9 mouse cellular contexts compared by ENCODE assay signal in genomic region chr5:147085201-147085894, GRCm38 (mm10). TPM values are rescaled to one million over a fixed set of nuclear protein-coding genes. Genes with fewer than 3 reads are reported as not detected.
DNase-seq lines count a peak whose midpoint lies in the region; ATAC-seq lines count a peak whose summit lies in the region.
"Had no signal": no experiment of that assay in that cellular context is flagged by ENCODE, and none has a peak within 500 bp of the region (broad histone marks: within the 10 kb centered on the region; RNA-seq: fewer than 3 reads in every experiment).

No protein-coding gene starts in this region.

- H3K4me2 ChIP-seq in heart, embryonic 11.5 days, result no peak overlapping the region
- H3K4me2 ChIP-seq in midbrain, embryonic 13.5 days (replicated peaks), result no peak overlapping the region
- H3K4me2 ChIP-seq: liver, embryonic 15.5 days had no signal

- H3K4me1 ChIP-seq in heart, embryonic 11.5 days (ENCODE audit: control insufficient read depth, insufficient read depth, low read length), result peaks cover 4% of the 10 kb centered on the region
- no peaks in the 10 kb centered on the region for H3K4me1 ChIP-seq in midbrain, embryonic 13.5 days (replicated peaks)
- H3K4me1 ChIP-seq: liver, embryonic 15.5 days had no signal

- ATAC-seq in heart, embryonic 11.5 days (replicated peaks; ENCODE audit: insufficient number of reproducible peaks, low FRiP score, low TSS enrichment), result no peak
- ATAC-seq in midbrain, embryonic 13.5 days, result no peak

- no peak overlapping the region for H3K9ac ChIP-seq in heart, embryonic 11.5 days (ENCODE audit: low read depth, low read length)
- H3K9ac ChIP-seq in midbrain, embryonic 13.5 days (replicated peaks), result no peak overlapping the region
- H3K9ac ChIP-seq: liver, embryonic 15.5 days had no signal

- no peak overlapping the region for H3K4me3 ChIP-seq in heart, embryonic 11.5 days (ENCODE audit: low read depth, low read length)
- no peak overlapping the region for H3K4me3 ChIP-seq in midbrain, embryonic 13.5 days (replicated peaks)
- H3K4me3 ChIP-seq: liver, embryonic 15.5 days had no signal

- no peak overlapping the region for H3K27ac ChIP-seq in heart, embryonic 11.5 days (ENCODE audit: low read depth, low read length)
- no peak overlapping the region for H3K27ac ChIP-seq in midbrain, embryonic 13.5 days
- H3K27ac ChIP-seq: liver, embryonic 15.5 days had no signal

- DNase-seq in heart, postnatal 4 days, result peak; percentile 43
- DNase-seq in cerebellum, adult 18-20 months, result peak; percentile 87 to 90
- peak; percentile 63 to 67 for DNase-seq in frontal cortex, postnatal 10 days (ENCODE audit: low spot score in 2 of 2)
- peak; percentile 86 for DNase-seq in left cerebral cortex, postnatal 4 days
- DNase-seq in c-Kit-positive CD71-positive TER-119-positive erythroid progenitor cells, embryonic 14.5 days (ENCODE audit: low spot score), result no peak
- DNase-seq in thymus, postnatal 0 days (ENCODE audit: low spot score), result no peak

- intact Hi-C loops in left cerebral cortex, postnatal 4 days (cut with DNase I), result no loop called here

- H3K36me3 ChIP-seq in heart, embryonic 11.5 days (ENCODE audit: control insufficient read depth, insufficient read depth, low read length), result peaks cover 2% of the 10 kb centered on the region; the same call in 1 of the 2 replicates
- H3K36me3 ChIP-seq in midbrain, embryonic 13.5 days, result 0 out of 2 replicates have a peak, but pooled peaks cover 8% of the 10 kb centered on the region

- 89% methylated on average over 9 of the region's 9 CpGs for WGBS in heart, embryonic 11.5 days (ENCODE audit: insufficient replicate concordance)
- 85% methylated on average over 9 of the region's 9 CpGs for WGBS in midbrain, embryonic 13.5 days

- H3K9me3 ChIP-seq in heart, embryonic 11.5 days (replicated peaks; ENCODE audit: control insufficient read depth, low read length), result no peaks in the 10 kb centered on the region
- H3K9me3 ChIP-seq in midbrain, embryonic 13.5 days, result no peaks in the 10 kb centered on the region
- H3K9me3 ChIP-seq: liver, embryonic 15.5 days had no signal

- H3K27me3 ChIP-seq in heart, embryonic 11.5 days (ENCODE audit: control insufficient read depth, insufficient read depth, low read length), result no peaks in the 10 kb centered on the region
- no peaks in the 10 kb centered on the region for H3K27me3 ChIP-seq in midbrain, embryonic 13.5 days
- H3K27me3 ChIP-seq: liver, embryonic 15.5 days had no signal

RNA-seq across cellular contexts. Expression of gene Polr1d, which starts 8.5 kb away (rescaled TPM):
- 10 to 100 TPM; 78.1 to 81.6 TPM for total RNA-seq in heart, postnatal 4 days (2021)
- 103 TPM in 2 replicates for polyA plus RNA-seq in heart, embryonic 11.5 days (2014; fragmentation: Nextera tagmentation; extraction: Ambion mirVana)
- 10 to 100 TPM; 93.0 to 96.0 TPM for total RNA-seq in left cerebral cortex, postnatal 4 days (2021)
- 188 and 189 TPM in 2 replicates for polyA plus RNA-seq in thymus, postnatal 0 days (2015; fragmentation: Nextera tagmentation; extraction: Ambion mirVana)
- polyA plus RNA-seq in midbrain, embryonic 13.5 days (2015; fragmentation: Nextera tagmentation; extraction: Ambion mirVana), result 101 and 103 TPM in 2 replicates

RNA-seq across cellular contexts. Expression of gene Lnx2, which starts 9.0 kb away (rescaled TPM):
- total RNA-seq in heart, postnatal 4 days (2021), result 10 to 100 TPM; 16.5 to 16.6 TPM
- 9.4 and 11.0 TPM in 2 replicates for polyA plus RNA-seq in heart, embryonic 11.5 days (2014; fragmentation: Nextera tagmentation; extraction: Ambion mirVana)
- total RNA-seq in left cerebral cortex, postnatal 4 days (2021), result 10 to 100 TPM in 1 of 2 experiments, 1 to 10 TPM in 1; 9.7 to 10.7 TPM
- 8.8 and 11.1 TPM in 2 replicates for polyA plus RNA-seq in thymus, postnatal 0 days (2015; fragmentation: Nextera tagmentation; extraction: Ambion mirVana)
- polyA plus RNA-seq in midbrain, embryonic 13.5 days (2015; fragmentation: Nextera tagmentation; extraction: Ambion mirVana), result 4.1 and 4.4 TPM in 2 replicates

Comparison
In these comparisons a context has a peak if more than half of its experiments do, and no peak if none do; other contexts are left out.
1. DNase-seq: peak in heart, postnatal 4 days (single experiment), cerebellum, adult 18-20 months (2 of 2), frontal cortex, postnatal 10 days (2 of 2) and left cerebral cortex, postnatal 4 days (single experiment); none in c-Kit-positive CD71-positive TER-119-positive erythroid progenitor cells, embryonic 14.5 days (single experiment) and thymus, postnatal 0 days (single experiment).